Mouse (Mus musculus): ENCODE measurements around the gene Cpt1c.

Cpt1c gene

GRCm38 (mm10) chr7:44915314-44915713 lies 59.3 kb downstream of the Cpt1c start:
- DNase-seq: no peak

DNA sequence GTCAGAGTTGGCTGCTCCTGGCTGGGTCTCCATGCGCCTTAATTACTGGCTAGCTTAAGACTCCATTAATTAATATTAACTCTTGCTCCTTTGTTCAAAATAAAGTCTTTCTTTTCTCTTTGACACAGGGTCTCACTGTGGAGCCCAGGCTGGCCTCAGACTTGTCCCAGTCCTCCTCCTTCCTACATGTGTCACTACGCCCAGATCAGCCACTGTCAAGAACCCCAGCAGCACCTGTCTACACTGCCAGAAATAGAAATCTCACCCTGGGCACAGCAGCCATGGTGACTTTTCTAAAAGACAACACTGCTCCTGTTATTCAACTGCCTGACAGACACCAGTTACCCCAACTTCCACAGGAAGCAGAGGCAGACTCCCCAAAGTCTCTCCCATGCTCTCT lies 60.3 kb downstream of the Cpt1c start:
- no peak for DNase-seq

Measured in right cerebral cortex, postnatal 25 days (tissue).